Mouse (Mus musculus): Measurements from ENCODE around the gene Casz1. TPM values are rescaled to one million over a fixed set of nuclear protein-coding genes. Genes with fewer than 3 reads are reported as not detected.

Gene Casz1
- total RNA-seq, 2 experiments from 2014 or later = 1.2 to 2.5 TPM

DNA sequence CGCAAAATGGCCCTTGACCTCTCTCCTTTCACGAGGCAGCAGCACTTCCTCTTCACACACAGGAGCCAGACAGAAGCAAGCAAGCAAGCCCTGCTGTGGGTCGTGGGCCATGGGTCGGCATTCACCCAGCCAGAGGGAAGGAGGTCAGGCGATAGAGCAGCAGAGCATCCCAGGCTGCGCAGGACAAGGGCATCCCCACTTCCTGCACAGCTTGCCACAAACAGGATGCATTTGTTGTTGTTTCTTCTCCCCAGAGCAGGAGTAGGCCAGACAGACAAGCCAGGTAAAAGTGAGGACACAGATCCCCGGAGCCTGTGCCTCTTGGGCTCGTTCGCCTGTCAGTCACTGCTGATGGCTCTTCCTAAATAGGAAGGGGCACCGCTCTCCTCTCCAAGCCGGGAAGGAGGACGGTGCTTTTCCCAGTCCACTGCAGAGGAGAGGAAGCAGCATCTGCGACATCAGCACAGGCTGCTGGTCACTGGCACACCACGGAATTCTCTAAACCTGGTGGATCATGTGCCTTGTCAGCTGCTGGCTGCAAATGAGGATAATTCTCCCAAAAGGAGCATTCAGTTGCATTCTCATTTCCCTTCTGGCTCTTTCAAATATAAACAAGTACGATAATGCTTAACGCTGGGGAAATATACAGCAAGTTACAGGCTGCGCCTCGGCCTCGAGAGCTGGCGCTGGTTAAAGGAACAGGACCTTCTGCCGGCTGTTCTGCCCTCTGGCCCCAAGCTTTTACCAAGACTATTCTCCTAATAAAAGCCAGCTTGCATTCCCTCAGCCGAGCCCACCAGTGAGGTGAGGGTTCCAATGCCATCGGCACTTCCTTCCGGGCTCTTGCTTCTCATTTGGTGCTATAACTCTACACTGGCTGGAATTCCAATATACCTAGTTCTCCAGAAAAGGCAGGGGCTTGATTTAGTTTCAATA, 181.6 kb downstream of the Casz1 start:
- no peak for ATAC-seq (replicated peaks; ENCODE audit: low FRiP score, poor library complexity, severe bottlenecking)

DNA sequence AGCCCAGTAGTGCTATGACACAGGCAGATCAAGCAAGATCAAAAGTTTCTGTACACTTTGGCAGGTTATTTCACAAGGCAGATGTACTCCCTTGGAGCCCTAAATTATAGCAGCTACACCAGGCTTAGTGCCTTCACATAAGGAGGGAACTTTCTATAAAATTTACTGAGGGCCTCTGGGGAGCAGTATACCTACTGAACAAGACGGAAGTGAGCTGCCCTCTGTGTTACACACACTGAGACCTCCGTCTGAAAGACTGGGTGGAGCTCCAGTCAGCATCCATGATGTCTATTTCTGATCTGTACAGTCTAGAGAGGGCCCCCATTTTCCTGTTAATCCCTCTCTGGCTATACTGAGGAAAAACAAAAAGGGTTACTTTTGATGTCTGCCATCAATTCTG, 185.8 kb downstream of the Casz1 start:
- ATAC-seq (replicated peaks; ENCODE audit: low FRiP score, poor library complexity, severe bottlenecking) = no peak

DNA sequence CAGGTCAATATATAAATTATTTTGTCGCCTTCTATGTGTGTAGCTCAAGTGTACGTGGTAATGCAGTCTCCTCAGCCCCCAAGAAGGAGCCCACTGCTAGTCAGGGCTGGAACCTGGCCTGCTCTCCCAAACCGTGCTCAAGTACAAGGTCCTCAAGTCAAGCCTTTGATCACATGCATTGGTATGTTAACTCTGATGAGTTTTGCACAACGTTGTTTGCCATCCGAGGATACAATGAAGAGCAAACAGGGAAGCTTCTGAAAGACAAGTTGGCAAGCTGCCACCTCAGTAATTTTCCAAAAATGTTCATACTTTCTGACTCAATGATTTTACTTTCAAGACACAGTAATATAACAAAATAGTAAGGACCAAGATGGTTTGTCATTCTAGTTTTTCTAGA, 189.7 kb downstream of the Casz1 start:
- ATAC-seq (replicated peaks; ENCODE audit: low FRiP score, poor library complexity, severe bottlenecking) = no peak

DNA sequence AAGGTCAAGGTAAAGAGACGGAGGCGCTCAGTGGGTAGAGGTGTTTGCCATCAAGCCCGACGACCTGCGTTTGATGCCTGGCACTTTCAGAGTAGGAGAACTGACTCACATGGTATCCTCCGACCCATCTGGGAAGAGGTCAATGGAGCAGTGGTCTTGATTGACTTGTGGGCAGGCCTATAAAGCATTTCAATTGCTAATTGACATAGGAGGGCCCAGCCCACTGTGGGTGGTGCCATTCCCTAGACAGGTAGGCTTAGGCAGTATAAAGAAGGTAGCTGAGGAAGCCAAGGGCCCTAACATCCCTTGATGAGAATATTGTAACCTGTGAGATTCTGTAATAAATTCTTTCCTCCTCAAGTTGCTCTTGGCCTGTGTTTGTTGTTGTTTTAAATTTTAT, 196.5 kb downstream of the Casz1 start:
- ATAC-seq (replicated peaks; ENCODE audit: low FRiP score, poor library complexity, severe bottlenecking) = no peak

DNA sequence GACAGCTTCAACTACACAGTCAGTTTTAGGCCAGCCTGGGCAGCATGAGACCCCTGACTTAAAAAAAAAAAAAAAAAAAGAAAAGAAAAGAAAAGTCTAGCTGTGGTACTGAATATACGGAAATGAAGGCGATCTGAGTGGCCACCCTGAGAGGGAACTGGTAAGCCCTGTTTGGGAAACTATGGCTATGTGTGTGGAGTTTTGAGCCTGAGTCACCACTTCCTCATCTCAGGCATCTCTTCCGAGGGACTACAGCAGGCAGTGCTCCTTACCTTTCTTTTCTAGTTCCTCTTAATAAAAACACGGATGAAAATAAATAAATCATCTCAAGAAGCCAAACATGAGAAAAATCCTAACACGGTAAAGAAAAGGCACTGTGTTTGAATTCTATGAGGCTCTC, 197.3 kb downstream of the Casz1 start:
- no peak for ATAC-seq (replicated peaks; ENCODE audit: low FRiP score, poor library complexity, severe bottlenecking)

DNA sequence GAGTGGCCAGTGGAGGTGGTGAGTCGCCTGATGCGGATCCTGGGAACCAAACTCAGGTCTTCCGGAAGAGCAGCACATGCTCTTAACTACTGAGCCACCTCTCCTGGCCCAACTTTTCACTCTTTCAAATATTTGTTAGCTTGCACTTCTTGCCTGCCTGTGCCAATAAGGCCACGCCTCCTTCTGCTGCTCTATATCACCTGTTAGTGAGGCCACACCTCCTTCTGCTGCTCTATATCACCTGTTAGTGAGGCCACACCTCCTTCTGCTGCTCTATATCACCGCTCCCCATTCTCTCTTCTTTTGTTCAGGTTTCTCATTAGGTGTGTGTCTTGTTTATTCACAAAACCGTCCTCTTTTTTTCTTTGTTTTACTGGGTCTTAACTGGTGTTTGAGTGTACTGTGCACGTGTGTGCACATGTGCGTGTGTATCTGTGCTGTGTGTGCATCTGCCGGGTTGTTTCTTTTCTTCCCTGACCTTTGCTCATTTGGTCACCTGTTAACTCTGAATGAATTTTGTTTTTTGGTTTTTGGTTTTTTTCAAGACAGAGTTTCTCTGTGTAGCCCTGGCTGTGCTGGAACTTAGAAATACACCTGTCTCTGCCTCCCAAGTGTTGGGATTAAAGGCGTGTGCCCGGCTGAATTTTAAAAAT, 198.3 kb downstream of the Casz1 start:
- no peak for ATAC-seq (replicated peaks; ENCODE audit: low FRiP score, poor library complexity, severe bottlenecking)

Other genes with a start within 250 kb of the Casz1 start
- 9.4 and 17.3 TPM in 2 replicates for gene Exosc10, start 246.0 kb upstream of the Casz1 start, total RNA-seq (2015; ENCODE audit: low replicate concordance)
- gene Exosc10, start 246.0 kb upstream of the Casz1 start, total RNA-seq (2017; ENCODE audit: low replicate concordance) = 11.2 and 16.9 TPM in 2 replicates
- gene Srm, start 212.9 kb upstream of the Casz1 start, total RNA-seq (2015; ENCODE audit: low replicate concordance) = 25.7 and 26.5 TPM in 2 replicates
- 2.4 and 9.6 TPM in 2 replicates for gene Srm, start 212.9 kb upstream of the Casz1 start, total RNA-seq (2017; ENCODE audit: low replicate concordance)
- not detected in 2 replicates for gene Masp2, start 201.9 kb upstream of the Casz1 start, total RNA-seq (2015; ENCODE audit: low replicate concordance)
- 0.28 TPM in 1 of 2 replicates, not detected in the other for gene Masp2, start 201.9 kb upstream of the Casz1 start, total RNA-seq (2017; ENCODE audit: low replicate concordance)
- 83.6 and 89.4 TPM in 2 replicates for gene Tardbp, start 177.4 kb upstream of the Casz1 start, total RNA-seq (2015; ENCODE audit: low replicate concordance)
- 112 and 199 TPM in 2 replicates for gene Tardbp, start 177.4 kb upstream of the Casz1 start, total RNA-seq (2017; ENCODE audit: low replicate concordance)
- gene Gm572, start 161.1 kb upstream of the Casz1 start, total RNA-seq (2015; ENCODE audit: low replicate concordance) = not detected in 2 replicates
- not detected in 2 replicates for gene Gm572, start 161.1 kb upstream of the Casz1 start, total RNA-seq (2017; ENCODE audit: low replicate concordance)

Measured in erythroblast, adult 5-6 weeks (primary cell).